Mouse (Mus musculus) small intestine, adult 2 months (tissue): ENCODE measurements around the gene Tmem50b.

Experiments
- CTCF ChIP-seq: fragments of 200-500 bp; IDR thresholded peaks from 2 replicates; pipeline ENCODE4 v1.5.1; 2012; ENCODE audit warnings: low read depth, mild to moderate bottlenecking, control low read depth, inconsistent platforms, low read length, moderate library complexity, mixed read lengths; ENCODE audit not compliant: insufficient replicate concordance, insufficient read length; ENCODE audit errors: extremely low read depth
- POLR2A ChIP-seq: fragments of 200-500 bp; IDR thresholded peaks from 2 replicates; pipeline ENCODE4 v1.6.1; 2012; ENCODE audit warnings: low read depth, mild to moderate bottlenecking, control low read depth, inconsistent platforms, low read length, moderate library complexity

GRCm38 (mm10) chr16:91597672-91598010 is at the start of gene Tmem50b:
- TF ChIP-seq POLR2A (peak; percentile 80; the same call in 1 of the 2 replicates), CTCF (no peak)
